Mouse (Mus musculus): ENCODE data around the gene Nup43.

DNA sequence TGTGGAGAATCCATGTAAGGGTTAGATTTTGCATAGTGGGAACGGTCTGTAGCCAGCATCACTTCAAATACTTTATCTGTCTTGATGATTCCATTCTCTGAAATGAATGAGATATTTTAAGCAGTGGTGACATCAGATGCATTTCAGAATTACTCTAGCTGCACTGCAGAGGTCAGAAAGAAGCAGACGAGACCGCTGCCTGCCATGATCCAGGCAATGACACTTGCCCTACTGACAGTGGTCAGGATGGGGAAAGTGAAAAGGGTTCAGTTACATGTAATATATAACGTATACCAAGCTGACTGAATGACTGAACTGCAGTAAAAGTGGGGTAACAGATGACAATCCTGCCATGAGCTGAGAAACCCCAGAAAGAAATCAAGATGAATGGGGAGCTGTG, 18.2 kb upstream of the Nup43 start:
- TF ChIP-seq POLR2A (IDR thresholded peaks at IDR 0.05; ENCODE audit: extremely low read depth, insufficient read depth, low read length) (no peak), CTCF (IDR thresholded peaks at IDR 0.05; ENCODE audit: extremely low read depth, insufficient read depth, low read length) (no peak)
